Mouse (Mus musculus): ENCODE data around the gene Gpc5. TPM values are rescaled to one million over a fixed set of nuclear protein-coding genes. Genes with fewer than 3 reads are reported as not detected.

The Gpc5 gene
- polyA plus RNA-seq, 1 experiment from 2014 or later = 0.15 TPM

- Histone ChIP-seq H3K9ac (ENCODE audit: low read depth, low read length) (no peak overlapping the region), H3K36me3 (ENCODE audit: control insufficient read depth, insufficient read depth, low read length) (no peaks in the 10 kb centered on the region), H3K27me3 (replicated peaks; ENCODE audit: control insufficient read depth, insufficient read depth, low read length) (no peaks in the 10 kb centered on the region), H3K4me2 (ENCODE audit: low read depth, low read length) (no peak overlapping the region), H3K4me1 (ENCODE audit: control insufficient read depth, insufficient read depth, low read length) (no peaks in the 10 kb centered on the region), H3K27ac (ENCODE audit: low read length) (no peak overlapping the region), H3K9me3 (ENCODE audit: control insufficient read depth, low read length) (no peaks in the 10 kb centered on the region), H3K4me3 (ENCODE audit: low read length) (no peak overlapping the region)
- WGBS = 76% methylated on average over 4 of the region's 4 CpGs
- no peak for ATAC-seq
Observed at GRCm38 (mm10) chr14:115546516-115547282, 454.7 kb downstream of the Gpc5 start.

DNA sequence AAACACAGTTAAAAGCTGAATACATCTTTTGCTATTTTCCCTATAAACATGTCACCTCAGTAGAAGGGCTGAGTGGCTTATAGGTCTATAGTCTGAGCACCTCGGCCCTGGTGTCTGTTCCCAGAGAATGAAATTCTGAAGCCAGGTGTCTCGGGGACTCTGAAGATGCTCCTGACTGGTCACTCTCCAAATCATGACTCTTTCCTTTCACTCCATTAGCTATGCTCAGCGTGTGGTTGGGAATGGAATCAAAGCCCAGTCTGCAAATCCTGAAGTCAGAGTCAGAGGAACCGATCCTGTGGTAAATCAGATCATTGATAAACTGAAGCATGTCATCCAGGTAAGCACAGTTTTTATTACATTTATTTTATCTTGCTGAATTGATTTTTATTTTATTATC, 460.0 kb downstream of the Gpc5 start:
- 71% methylated on average over 4 of the region's 4 CpGs for WGBS
- Histone ChIP-seq H3K4me1 (ENCODE audit: control insufficient read depth, insufficient read depth, low read length) (no peaks in the 10 kb centered on the region), H3K9me3 (ENCODE audit: control insufficient read depth, low read length) (no peaks in the 10 kb centered on the region), H3K27ac (ENCODE audit: low read length) (no peak overlapping the region), H3K27me3 (replicated peaks; ENCODE audit: control insufficient read depth, insufficient read depth, low read length) (no peaks in the 10 kb centered on the region), H3K36me3 (ENCODE audit: control insufficient read depth, insufficient read depth, low read length) (no peaks in the 10 kb centered on the region), H3K4me2 (ENCODE audit: low read depth, low read length) (no peak overlapping the region), H3K9ac (ENCODE audit: low read depth, low read length) (no peak overlapping the region), H3K4me3 (ENCODE audit: low read length) (no peak overlapping the region)
- ATAC-seq = no peak

DNA sequence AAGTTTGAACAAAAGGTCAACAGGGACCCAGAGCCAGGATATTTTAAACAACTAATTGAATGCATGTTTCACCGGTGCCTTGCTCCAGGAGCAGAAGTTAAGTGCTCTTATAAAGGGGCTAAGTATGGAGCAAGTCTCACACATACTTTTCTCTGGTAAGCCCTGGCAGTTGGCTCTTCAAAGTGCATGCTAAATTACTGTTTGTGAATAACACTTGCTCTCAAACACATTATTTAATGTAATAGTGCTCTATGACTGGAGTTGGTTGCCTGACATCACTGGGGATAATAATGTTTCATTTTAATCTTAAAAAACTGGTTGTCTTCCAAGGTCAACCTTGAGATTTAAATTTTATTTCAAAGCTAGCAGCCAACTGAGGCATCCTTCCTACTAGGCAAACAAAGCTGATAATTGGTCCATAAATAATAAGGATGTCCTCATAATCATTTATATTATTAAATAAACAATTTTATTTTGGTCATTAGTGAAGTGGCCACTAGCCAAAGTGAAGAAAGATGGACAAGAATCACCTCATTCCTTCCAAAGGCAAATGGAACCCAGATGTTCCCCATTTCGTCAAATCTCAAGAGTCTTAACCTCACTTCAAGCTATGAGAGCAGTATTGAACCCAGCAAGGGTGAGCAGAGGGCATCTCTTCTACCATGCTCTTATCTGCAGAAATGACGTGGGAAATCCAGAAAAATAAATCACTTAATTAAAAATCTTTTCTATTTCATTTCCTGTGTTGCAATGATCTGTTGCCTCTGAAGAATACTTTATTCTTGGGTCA, 488.6 kb downstream of the Gpc5 start:
- 69% methylated on average over 3 of the region's 3 CpGs for WGBS
- ATAC-seq = no peak

GRCm38 (mm10) chr14:115581256-115581633, 489.2 kb downstream of the Gpc5 start:
- no peaks in the 10 kb centered on the region for H3K27me3 ChIP-seq (replicated peaks; ENCODE audit: control insufficient read depth, insufficient read depth, low read length)
- no peak overlapping the region for H3K9ac ChIP-seq (ENCODE audit: low read depth, low read length)
- H3K36me3 ChIP-seq (ENCODE audit: control insufficient read depth, insufficient read depth, low read length) = no peaks in the 10 kb centered on the region
- WGBS = 86% methylated on average over 2 of the region's 2 CpGs
- no peak overlapping the region for H3K4me3 ChIP-seq (ENCODE audit: low read length)
- H3K4me2 ChIP-seq (ENCODE audit: low read depth, low read length) = no peak overlapping the region
- no peak overlapping the region for H3K27ac ChIP-seq (ENCODE audit: low read length)
- no peak for ATAC-seq
- no peaks in the 10 kb centered on the region for H3K9me3 ChIP-seq (ENCODE audit: control insufficient read depth, low read length)
- H3K4me1 ChIP-seq (ENCODE audit: control insufficient read depth, insufficient read depth, low read length) = no peaks in the 10 kb centered on the region

More for the DNA sequence above, 488.6 kb downstream of the Gpc5 start:
- no peaks in the 10 kb centered on the region for H3K27me3 ChIP-seq (replicated peaks; ENCODE audit: control insufficient read depth, insufficient read depth, low read length)
- no peak overlapping the region for H3K9ac ChIP-seq (ENCODE audit: low read depth, low read length)
- H3K4me1 ChIP-seq (ENCODE audit: control insufficient read depth, insufficient read depth, low read length) = no peaks in the 10 kb centered on the region
- H3K27ac ChIP-seq (ENCODE audit: low read length) = no peak overlapping the region
- no peak overlapping the region for H3K4me2 ChIP-seq (ENCODE audit: low read depth, low read length)
- H3K9me3 ChIP-seq (ENCODE audit: control insufficient read depth, low read length) = no peaks in the 10 kb centered on the region
- no peak overlapping the region for H3K4me3 ChIP-seq (ENCODE audit: low read length)
- no peaks in the 10 kb centered on the region for H3K36me3 ChIP-seq (ENCODE audit: control insufficient read depth, insufficient read depth, low read length)

DNA sequence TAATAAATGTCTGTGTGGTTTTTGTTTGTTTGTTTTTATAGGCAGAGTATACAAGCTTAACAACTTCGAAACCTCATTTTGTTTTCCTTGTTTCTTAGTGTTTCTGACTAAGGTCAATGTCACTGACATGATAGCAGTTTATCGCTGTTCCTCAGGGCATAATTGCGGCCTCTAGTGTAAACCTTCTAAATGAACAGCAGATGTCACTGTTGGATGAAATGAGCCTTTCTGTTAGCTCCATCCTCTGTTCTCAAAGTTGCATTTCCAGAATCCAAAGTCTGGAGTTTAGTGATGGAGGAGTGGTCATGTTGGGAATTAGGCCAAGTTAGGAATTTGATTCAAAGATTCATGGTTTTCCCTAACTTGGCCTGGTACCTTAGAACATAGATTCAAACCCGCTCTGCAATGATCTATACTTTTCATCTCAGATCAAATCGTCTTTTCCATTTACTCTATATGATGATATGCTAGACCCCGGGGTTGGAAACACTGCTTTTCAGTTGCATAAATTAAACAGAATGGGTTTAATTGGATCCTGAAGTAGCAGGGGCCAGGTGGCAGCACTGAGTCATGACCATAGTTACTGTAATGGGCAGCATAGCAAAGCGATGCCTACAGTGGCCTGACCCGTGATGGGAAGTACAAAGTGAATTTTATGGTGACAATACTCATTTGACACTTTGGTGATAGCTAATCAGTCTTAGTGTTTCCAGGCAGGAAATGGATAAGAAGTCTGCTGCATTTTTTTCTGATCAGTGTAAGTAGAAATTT, 508.4 kb downstream of the Gpc5 start:
- no peak for ATAC-seq
- WGBS = 65% methylated on average over 8 of the region's 8 CpGs
- H3K9ac ChIP-seq (ENCODE audit: low read depth, low read length) = no peak overlapping the region
- H3K9me3 ChIP-seq (ENCODE audit: control insufficient read depth, low read length) = no peaks in the 10 kb centered on the region
- no peak overlapping the region for H3K27ac ChIP-seq (ENCODE audit: low read length)
- H3K4me1 ChIP-seq (ENCODE audit: control insufficient read depth, insufficient read depth, low read length) = no peaks in the 10 kb centered on the region
- no peak overlapping the region for H3K4me2 ChIP-seq (ENCODE audit: low read depth, low read length)
- H3K36me3 ChIP-seq (ENCODE audit: control insufficient read depth, insufficient read depth, low read length) = no peaks in the 10 kb centered on the region
- no peak overlapping the region for H3K4me3 ChIP-seq (ENCODE audit: low read length)
- no peaks in the 10 kb centered on the region for H3K27me3 ChIP-seq (replicated peaks; ENCODE audit: control insufficient read depth, insufficient read depth, low read length)

DNA sequence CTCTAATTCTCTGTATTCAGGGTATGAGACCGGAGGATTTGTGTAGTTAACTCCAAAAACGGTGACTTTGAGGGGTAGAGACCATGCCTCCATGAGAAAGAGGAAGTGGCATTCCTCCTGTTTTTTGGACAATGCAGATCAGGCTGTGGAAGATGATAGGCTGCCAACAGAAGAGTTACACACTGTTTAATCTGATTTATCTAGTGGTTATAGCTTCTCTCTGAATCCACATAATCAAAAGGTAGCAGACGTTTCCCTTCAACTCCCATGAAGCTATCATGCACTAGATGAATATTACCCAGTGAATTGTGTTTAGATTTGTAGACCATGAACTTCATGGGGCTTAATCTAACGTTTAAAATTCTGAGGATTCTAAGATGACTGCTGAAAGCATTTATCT, 522.1 kb downstream of the Gpc5 start:
- Histone ChIP-seq H3K9me3 (ENCODE audit: control insufficient read depth, low read length) (no peaks in the 10 kb centered on the region), H3K4me2 (ENCODE audit: low read depth, low read length) (no peak overlapping the region), H3K27ac (ENCODE audit: low read length) (no peak overlapping the region), H3K4me3 (ENCODE audit: low read length) (no peak overlapping the region), H3K27me3 (replicated peaks; ENCODE audit: control insufficient read depth, insufficient read depth, low read length) (no peaks in the 10 kb centered on the region), H3K9ac (ENCODE audit: low read depth, low read length) (no peak overlapping the region), H3K36me3 (ENCODE audit: control insufficient read depth, insufficient read depth, low read length) (no peaks in the 10 kb centered on the region), H3K4me1 (ENCODE audit: control insufficient read depth, insufficient read depth, low read length) (no peaks in the 10 kb centered on the region)
- no peak for ATAC-seq
- 63% methylated on average over 4 of the region's 4 CpGs for WGBS

DNA sequence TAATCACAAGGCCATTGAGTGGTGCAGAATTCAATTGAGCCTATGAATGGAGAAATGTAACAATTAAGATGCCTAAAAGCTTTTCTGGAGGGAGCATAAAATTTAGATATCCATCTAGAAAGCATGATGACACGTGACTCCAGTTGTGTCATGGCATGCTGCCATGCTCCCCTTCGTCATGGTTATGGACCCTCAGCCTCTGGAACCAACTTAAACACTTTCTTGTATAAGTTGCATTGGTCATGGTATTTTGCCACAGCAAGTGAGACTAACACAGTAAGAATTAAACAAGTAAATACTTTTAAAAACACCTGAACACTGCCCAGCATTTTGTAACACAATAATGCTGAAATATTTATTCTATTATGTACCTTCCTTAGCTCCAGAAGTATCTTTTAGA, 524.3 kb downstream of the Gpc5 start:
- Histone ChIP-seq H3K4me3 (ENCODE audit: low read length) (no peak overlapping the region), H3K27me3 (replicated peaks; ENCODE audit: control insufficient read depth, insufficient read depth, low read length) (no peaks in the 10 kb centered on the region), H3K4me1 (ENCODE audit: control insufficient read depth, insufficient read depth, low read length) (no peaks in the 10 kb centered on the region), H3K4me2 (ENCODE audit: low read depth, low read length) (no peak overlapping the region), H3K9me3 (ENCODE audit: control insufficient read depth, low read length) (no peaks in the 10 kb centered on the region), H3K9ac (ENCODE audit: low read depth, low read length) (no peak overlapping the region), H3K27ac (ENCODE audit: low read length) (no peak overlapping the region), H3K36me3 (ENCODE audit: control insufficient read depth, insufficient read depth, low read length) (no peaks in the 10 kb centered on the region)
- WGBS = 61% methylated on average over 2 of the region's 2 CpGs
- no peak for ATAC-seq

DNA sequence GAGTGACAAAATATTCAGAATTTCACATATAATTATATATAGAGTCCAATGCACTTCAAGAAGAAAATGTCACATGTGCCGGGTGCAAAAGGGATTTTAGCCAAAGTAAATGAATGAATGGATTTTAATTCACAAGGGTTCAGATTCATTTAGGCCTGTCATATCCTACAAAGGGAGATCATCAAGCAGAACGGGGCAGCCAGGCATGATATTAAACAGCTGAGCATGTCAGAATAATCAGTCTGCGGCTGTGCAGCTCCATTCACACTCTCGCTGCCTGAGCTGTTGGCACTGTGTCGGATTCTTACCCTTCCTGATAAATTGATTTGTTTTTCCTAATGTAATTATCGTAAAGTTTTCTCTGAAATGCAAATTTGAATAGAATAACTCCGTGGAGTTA, 524.8 kb downstream of the Gpc5 start:
- H3K27ac ChIP-seq (ENCODE audit: low read length) = no peak overlapping the region
- H3K4me3 ChIP-seq (ENCODE audit: low read length) = no peak overlapping the region
- H3K9me3 ChIP-seq (ENCODE audit: control insufficient read depth, low read length) = no peaks in the 10 kb centered on the region
- H3K4me2 ChIP-seq (ENCODE audit: low read depth, low read length) = no peak overlapping the region
- 58% methylated on average over 7 of the region's 7 CpGs for WGBS
- H3K4me1 ChIP-seq (ENCODE audit: control insufficient read depth, insufficient read depth, low read length) = no peaks in the 10 kb centered on the region
- no peaks in the 10 kb centered on the region for H3K27me3 ChIP-seq (replicated peaks; ENCODE audit: control insufficient read depth, insufficient read depth, low read length)
- no peak overlapping the region for H3K9ac ChIP-seq (ENCODE audit: low read depth, low read length)
- H3K36me3 ChIP-seq (ENCODE audit: control insufficient read depth, insufficient read depth, low read length) = no peaks in the 10 kb centered on the region
- ATAC-seq = no peak

DNA sequence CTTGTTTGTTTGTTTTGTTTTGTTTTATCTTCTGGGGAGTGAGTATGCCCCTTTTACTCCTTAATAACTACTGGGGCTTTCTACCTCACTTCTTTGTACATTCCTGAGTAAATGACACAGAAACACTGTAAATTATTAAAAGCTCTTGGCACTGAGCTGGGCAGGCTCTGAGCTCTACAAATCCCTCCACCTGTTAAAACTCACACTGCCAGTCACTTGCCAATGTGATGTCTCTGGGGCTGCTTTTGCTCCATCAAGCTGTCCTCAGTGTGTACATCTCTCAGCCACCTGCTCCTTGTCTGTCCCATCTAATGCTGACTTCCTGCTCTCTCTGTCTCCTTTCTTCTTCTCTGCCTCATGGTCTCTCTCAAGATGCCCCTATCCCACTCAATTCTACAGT, 528.5 kb downstream of the Gpc5 start:
- no peaks in the 10 kb centered on the region for H3K27me3 ChIP-seq (replicated peaks; ENCODE audit: control insufficient read depth, insufficient read depth, low read length)
- H3K36me3 ChIP-seq (ENCODE audit: control insufficient read depth, insufficient read depth, low read length) = no peaks in the 10 kb centered on the region
- no peaks in the 10 kb centered on the region for H3K9me3 ChIP-seq (ENCODE audit: control insufficient read depth, low read length)
- no peak overlapping the region for H3K4me2 ChIP-seq (ENCODE audit: low read depth, low read length)
- ATAC-seq = no peak
- no peak overlapping the region for H3K9ac ChIP-seq (ENCODE audit: low read depth, low read length)
- H3K4me3 ChIP-seq (ENCODE audit: low read length) = no peak overlapping the region
- no peak overlapping the region for H3K27ac ChIP-seq (ENCODE audit: low read length)
- no peaks in the 10 kb centered on the region for H3K4me1 ChIP-seq (ENCODE audit: control insufficient read depth, insufficient read depth, low read length)
